Mouse (Mus musculus): ENCODE measurements around the gene Tmem216.
A peak's percentile ranks its signal among the peaks of the same experiment; 100 is the strongest.

- TF ChIP-seq CTCF (IDR thresholded peaks at IDR 0.05; ENCODE audit: extremely low read depth, insufficient read length, insufficient replicate concordance, low read depth, low read length) (peak; percentile 42; the same call in 1 of the 2 replicates), POLR2A (IDR thresholded peaks at IDR 0.05; ENCODE audit: low read depth, low read length) (no peak)
Measured at GRCm38 (mm10) chr19:10598188-10598587, 42.1 kb upstream of the Tmem216 start.
